8 mouse cellular contexts compared by ENCODE assay signal in genomic region chr3:122483066-122483782, GRCm38 (mm10).
DNase-seq lines count a peak whose midpoint lies in the region; ATAC-seq and TF ChIP-seq lines count a peak whose summit lies in the region.

No protein-coding gene starts in this region.

- H3K79me3 ChIP-seq in C2C12 (ENCODE audit: low read depth) = peaks cover 74% of the 10 kb centered on the region

- H3K36me3 ChIP-seq in C2C12 (ENCODE audit: control insufficient read depth, insufficient read depth) = no peaks in the 10 kb centered on the region
- H3K36me3 ChIP-seq in forebrain, embryonic 12.5 days (replicated peaks) = no peaks in the 10 kb centered on the region
- no peaks in the 10 kb centered on the region for H3K36me3 ChIP-seq in hindbrain, embryonic 13.5 days
- H3K36me3 ChIP-seq in neural tube, embryonic 14.5 days (ENCODE audit: control insufficient read depth, insufficient read depth, low read length) = no peaks in the 10 kb centered on the region

- no peak overlapping the region for H3K4me2 ChIP-seq in forebrain, embryonic 12.5 days
- peak overlapping the region; percentile 29 for H3K4me2 ChIP-seq in hindbrain, embryonic 13.5 days
- H3K4me2 ChIP-seq in neural tube, embryonic 14.5 days (ENCODE audit: low read depth, low read length) = peak overlapping the region; percentile 20; the same call in 1 of the 2 replicates

- H3K9me3 ChIP-seq in forebrain, embryonic 12.5 days = no peaks in the 10 kb centered on the region
- H3K9me3 ChIP-seq in hindbrain, embryonic 13.5 days = no peaks in the 10 kb centered on the region
- H3K9me3 ChIP-seq in neural tube, embryonic 14.5 days (ENCODE audit: control insufficient read depth, low read length) = no peaks in the 10 kb centered on the region

- ATAC-seq in forebrain, embryonic 12.5 days (ENCODE audit: low FRiP score) = 0 out of 2 replicates have a peak, but pooled peaks have one; percentile 19
- ATAC-seq in hindbrain, embryonic 13.5 days (ENCODE audit: low FRiP score) = peak; percentile 29; the same call in 1 of the 2 replicates
- 0 out of 2 replicates have a peak, but pooled peaks have one; percentile 7 for ATAC-seq in neural tube, embryonic 14.5 days (ENCODE audit: low read depth)
- ATAC-seq in frontal cortex, adult (ENCODE audit: low TSS enrichment) = no peak
- no peak for ATAC-seq in megakaryocyte, adult 5-6 weeks (ENCODE audit: poor library complexity, severe bottlenecking)

- H3K4me1 ChIP-seq in forebrain, embryonic 12.5 days = peaks cover 68% of the 10 kb centered on the region
- H3K4me1 ChIP-seq in hindbrain, embryonic 13.5 days (replicated peaks) = peaks cover 54% of the 10 kb centered on the region
- peaks cover 20% of the 10 kb centered on the region for H3K4me1 ChIP-seq in neural tube, embryonic 14.5 days (ENCODE audit: control insufficient read depth, insufficient read depth, low read length)

- H3ac ChIP-seq in C2C12 (ENCODE audit: control insufficient read depth, insufficient read length, low read depth) = peak overlapping the region; percentile 63

- peak overlapping the region; percentile 0 for H3K4me3 ChIP-seq in C2C12 (ENCODE audit: insufficient read depth, poor library complexity, severe bottlenecking)
- no peak overlapping the region for H3K4me3 ChIP-seq in forebrain, embryonic 12.5 days (replicated peaks)
- H3K4me3 ChIP-seq in hindbrain, embryonic 13.5 days = no peak overlapping the region
- H3K4me3 ChIP-seq in neural tube, embryonic 14.5 days (ENCODE audit: low read depth, low read length) = no peak overlapping the region

- H3K27ac ChIP-seq in forebrain, embryonic 12.5 days = peak overlapping the region; percentile 25; the same call in 1 of the 2 replicates
- H3K27ac ChIP-seq in hindbrain, embryonic 13.5 days = peak overlapping the region; percentile 48
- H3K27ac ChIP-seq in neural tube, embryonic 14.5 days (ENCODE audit: low read depth, low read length) = peak overlapping the region; percentile 57; the same call in 1 of the 2 replicates

- H3K27me3 ChIP-seq in C2C12 (ENCODE audit: control insufficient read depth, insufficient read depth, insufficient read length) = no peaks in the 10 kb centered on the region
- H3K27me3 ChIP-seq in forebrain, embryonic 12.5 days = no peaks in the 10 kb centered on the region
- no peaks in the 10 kb centered on the region for H3K27me3 ChIP-seq in hindbrain, embryonic 13.5 days
- no peaks in the 10 kb centered on the region for H3K27me3 ChIP-seq in neural tube, embryonic 14.5 days (ENCODE audit: control insufficient read depth, insufficient read depth, low read length)

- peaks cover 94% of the 10 kb centered on the region for H3K79me2 ChIP-seq in C2C12 (ENCODE audit: control insufficient read depth, insufficient read depth)

- 13% methylated on average over 14 of the region's 14 CpGs for WGBS in forebrain, embryonic 12.5 days
- 23% methylated on average over 14 of the region's 14 CpGs for WGBS in hindbrain, embryonic 13.5 days
- 14% methylated on average over 14 of the region's 14 CpGs for WGBS in neural tube, embryonic 14.5 days

- peak; percentile 78 for DNase-seq in cerebellum, postnatal 10 days
- DNase-seq in cerebellum, adult 8-10 months = no peak

- TF ChIP-seq CTCF in C2C12 (IDR thresholded peaks at IDR 0.05; ENCODE audit: control insufficient read depth, insufficient read depth, insufficient read length) = no peak

- H3K9ac ChIP-seq in forebrain, embryonic 12.5 days = no peak overlapping the region; the same call in 1 of the 2 replicates
- 0 out of 2 replicates have a peak overlapping the region, but pooled peaks have one; percentile 31 for H3K9ac ChIP-seq in hindbrain, embryonic 13.5 days
- 0 out of 2 replicates have a peak overlapping the region, but pooled peaks have one; percentile 16 for H3K9ac ChIP-seq in neural tube, embryonic 14.5 days (replicated peaks; ENCODE audit: low read depth, low read length)

TF ChIP-seq in C2C12, 6 proteins besides CTCF, POLR2A, EP300 and RAD21:
- TF ChIP-seq MYOG (IDR thresholded peaks at IDR 0.05; ENCODE audit: control insufficient read depth, extremely low read depth, insufficient read length) (no peak), FOSL1 (IDR thresholded peaks at IDR 0.05; ENCODE audit: insufficient read depth, low read length, poor library complexity, severe bottlenecking) (no peak), MYOD1 (IDR thresholded peaks at IDR 0.05; ENCODE audit: control insufficient read depth, insufficient read length, low read depth) (no peak), CEBPB (IDR thresholded peaks at IDR 0.05; ENCODE audit: low read depth) (no peak), USF1 (IDR thresholded peaks at IDR 0.05; ENCODE audit: low read depth) (peak; percentile 60), MAX (IDR thresholded peaks at IDR 0.05) (no peak)
TF ChIP-seq in C2C12: peak in this region for 1.

Comparison
In these comparisons a context has a peak if more than half of its experiments do, and no peak if none do; other contexts are left out.
1. ATAC-seq: peak in forebrain, embryonic 12.5 days (single experiment), hindbrain, embryonic 13.5 days (single experiment) and neural tube, embryonic 14.5 days (single experiment); none in frontal cortex, adult (single experiment) and megakaryocyte, adult 5-6 weeks (single experiment).
2. Peak in every context shown above with its lines, with median percentiles within 50 percentile points of each other: H3K27ac ChIP-seq.